Mouse (Mus musculus) liver, embryonic 15.5 days (tissue): ENCODE measurements around the gene Rbpms2. TPM values are rescaled to one million over a fixed set of nuclear protein-coding genes. Genes with fewer than 3 reads are reported as not detected.
"Not testable (repeated sequence)": the region's sequence is repeated elsewhere in the genome, so short reads cannot be mapped to it uniquely, and the experiment has no call there.

Experiments used
- ATAC-seq: fragments of 200-750 bp; cut with Nextera tagmentation; 2 replicates; pipeline ENCODE4 v1.8.0; 2017; ENCODE audit warnings: moderate number of reproducible peaks, mild to moderate bottlenecking, moderate library complexity; ENCODE audit not compliant: insufficient read depth
- H3K27ac ChIP-seq: fragments of 300-500 bp; sonication (generic); replicated peaks from 2 replicates; pipeline ENCODE4 v1.5.1; 2015; ENCODE audit warnings: mild to moderate bottlenecking, inconsistent platforms
- H3K27me3 ChIP-seq: fragments of 300-500 bp; sonication (generic); 2 replicates; pipeline ENCODE4 v1.6.1; 2015; ENCODE audit warnings: mild to moderate bottlenecking, inconsistent platforms
- H3K36me3 ChIP-seq: fragments of 300-500 bp; sonication (generic); replicated peaks from 2 replicates; pipeline ENCODE4 v1.6.1; 2015; ENCODE audit warnings: moderate library complexity, mild to moderate bottlenecking, inconsistent platforms
- H3K4me1 ChIP-seq: fragments of 300-500 bp; sonication (generic); replicated peaks from 2 replicates; pipeline ENCODE4 v1.6.1; 2015; ENCODE audit warnings: inconsistent platforms
- H3K4me2 ChIP-seq: fragments of 300-500 bp; sonication (generic); 2 replicates; pipeline ENCODE4 v1.6.1; 2015; ENCODE audit warnings: moderate library complexity, mild to moderate bottlenecking, inconsistent platforms
- H3K4me3 ChIP-seq: fragments of 300-500 bp; sonication (generic); replicated peaks from 2 replicates; pipeline ENCODE4 v1.5.1; 2015; ENCODE audit warnings: mild to moderate bottlenecking, inconsistent platforms
- H3K9ac ChIP-seq: fragments of 300-500 bp; sonication (generic); 2 replicates; pipeline ENCODE4 v1.6.1; 2015; ENCODE audit warnings: moderate library complexity, mild to moderate bottlenecking, inconsistent platforms
- H3K9me3 ChIP-seq: fragments of 300-500 bp; sonication (generic); replicated peaks from 2 replicates; pipeline ENCODE4 v1.6.1; 2016; ENCODE audit warnings: inconsistent platforms
- WGBS: fragments of 180-500 bp; shearing (Covaris S2); methylation state at CpG from one replicate; pipeline ENCODE4 v1.1.7; 2015; ENCODE audit warnings: mixed read lengths; ENCODE audit not compliant: insufficient replicate concordance; 5-methylcytosine and 5-hydroxymethylcytosine counted together
- polyA plus RNA-seq: library from polyadenylated mRNA; unstranded; fragments of >200 nt; fragmentation: Nextera tagmentation; extraction: Ambion mirVana; gene quantifications from 2 replicates; pipeline ENCODE4 v1.2.1, GENCODE M21; 2015

Rbpms2 gene
- polyA plus RNA-seq, 1 experiment from 2014 or later: 11.3 TPM

GRCm38 (mm10) chr9:65641446-65642052 lies 12.1 kb downstream of the Rbpms2 start:
- WGBS: 31% methylated on average over 12 of the region's 12 CpGs
- Histone ChIP-seq H3K4me3 (no peak overlapping the region), H3K4me2 (no peak overlapping the region), H3K27me3 (peaks cover 13% of the 10 kb centered on the region; the same call in 1 of the 2 replicates), H3K27ac (no peak overlapping the region), H3K9me3 (no peaks in the 10 kb centered on the region), H3K9ac (no peak overlapping the region), H3K4me1 (no peaks in the 10 kb centered on the region), H3K36me3 (no peaks in the 10 kb centered on the region)
- ATAC-seq: no peak

DNA sequence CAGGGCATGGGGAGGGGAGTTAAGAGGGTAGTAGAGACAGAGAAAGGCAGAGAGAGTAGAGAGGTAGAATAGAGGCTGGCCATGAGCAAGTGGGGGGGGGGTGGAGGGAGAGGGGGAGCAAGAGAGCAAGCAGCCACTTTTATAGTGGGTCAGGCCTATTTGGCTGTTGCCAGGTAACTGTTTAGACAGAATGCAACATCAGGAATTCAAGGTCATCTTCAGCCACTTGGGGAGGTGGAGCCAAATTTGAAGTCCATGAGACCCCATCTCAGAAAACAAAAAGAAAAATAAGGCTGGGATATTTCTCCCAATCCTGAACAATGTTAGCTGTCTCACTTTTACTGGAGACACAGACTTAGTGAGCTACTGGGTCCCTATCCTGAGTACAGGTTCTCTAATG lies 13.1 kb downstream of the Rbpms2 start:
- Histone ChIP-seq H3K4me1 (no peaks in the 10 kb centered on the region), H3K4me2 (no peak overlapping the region), H3K36me3 (no peaks in the 10 kb centered on the region), H3K27ac (no peak overlapping the region), H3K27me3 (peaks cover 13% of the 10 kb centered on the region; the same call in 1 of the 2 replicates), H3K9ac (no peak overlapping the region), H3K4me3 (no peak overlapping the region), H3K9me3 (no peaks in the 10 kb centered on the region)
- no peak for ATAC-seq

DNA sequence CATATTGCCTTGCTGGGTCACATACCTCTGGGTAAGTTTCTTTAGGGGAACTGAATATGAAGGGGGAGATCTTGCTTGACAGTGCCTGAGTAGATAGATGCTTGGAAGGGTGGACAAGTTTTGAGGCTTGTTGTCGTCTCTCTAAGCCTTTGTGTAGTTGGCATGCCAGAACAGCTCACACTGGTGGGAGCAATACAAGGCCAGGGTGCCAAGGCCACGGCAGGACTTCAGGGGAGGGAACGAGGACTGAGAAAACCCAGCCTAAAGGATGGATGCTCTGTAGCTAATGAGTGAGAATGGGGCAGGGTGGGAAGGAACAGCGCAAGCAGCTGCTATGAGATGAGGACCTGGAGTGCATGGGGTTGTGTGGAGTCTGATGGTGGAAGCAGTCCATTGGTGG lies 15.5 kb downstream of the Rbpms2 start:
- no peaks in the 10 kb centered on the region for H3K4me1 ChIP-seq
- H3K9me3 ChIP-seq: no peaks in the 10 kb centered on the region
- H3K36me3 ChIP-seq: no peaks in the 10 kb centered on the region
- H3K27ac ChIP-seq: no peak overlapping the region
- H3K27me3 ChIP-seq: 0 out of 2 replicates have a peak, but pooled peaks cover 13% of the 10 kb centered on the region
- no peak overlapping the region for H3K9ac ChIP-seq
- no peak overlapping the region for H3K4me2 ChIP-seq
- WGBS: 65% methylated on average over 4 of the region's 4 CpGs
- no peak overlapping the region for H3K4me3 ChIP-seq
- no peak for ATAC-seq

DNA sequence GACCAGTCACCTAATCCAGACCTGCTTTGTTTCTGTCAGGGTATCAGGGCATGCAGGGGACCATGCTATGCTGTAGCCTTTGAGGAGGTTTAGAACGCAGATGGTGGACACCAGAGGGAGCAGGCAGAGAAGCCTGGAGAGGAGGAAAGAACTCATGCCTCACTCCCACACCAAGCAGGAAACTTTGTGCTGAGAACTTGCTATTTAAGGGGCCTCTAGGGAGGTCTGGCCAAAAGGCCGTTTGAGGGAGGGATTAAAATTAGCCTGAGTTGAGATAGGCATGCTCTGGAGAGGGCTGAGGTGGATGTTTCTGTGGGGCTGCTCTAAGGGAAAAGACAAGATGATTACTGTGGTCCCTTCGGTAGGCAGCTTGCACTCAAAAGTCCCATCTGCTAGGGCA lies 16.5 kb downstream of the Rbpms2 start:
- Histone ChIP-seq H3K9me3 (no peaks in the 10 kb centered on the region), H3K27me3 (0 out of 2 replicates have a peak, but pooled peaks cover 6% of the 10 kb centered on the region), H3K4me1 (no peaks in the 10 kb centered on the region), H3K27ac (no peak overlapping the region), H3K36me3 (no peaks in the 10 kb centered on the region), H3K4me2 (no peak overlapping the region), H3K4me3 (no peak overlapping the region), H3K9ac (no peak overlapping the region)
- 32% methylated on average over 3 of the region's 3 CpGs for WGBS
- ATAC-seq: no peak

GRCm38 (mm10) chr9:65646782-65647181 lies 17.3 kb downstream of the Rbpms2 start:
- Histone ChIP-seq H3K27me3 (0 out of 2 replicates have a peak, but pooled peaks cover 3% of the 10 kb centered on the region), H3K9ac (no peak overlapping the region), H3K4me1 (no peaks in the 10 kb centered on the region), H3K4me2 (no peak overlapping the region), H3K4me3 (no peak overlapping the region), H3K27ac (no peak overlapping the region), H3K36me3 (no peaks in the 10 kb centered on the region), H3K9me3 (no peaks in the 10 kb centered on the region)
- WGBS: 50% methylated on average over 2 of the region's 2 CpGs
- no peak for ATAC-seq

- Histone ChIP-seq H3K36me3 (no peaks in the 10 kb centered on the region), H3K4me3 (no peak overlapping the region), H3K9me3 (no peaks in the 10 kb centered on the region), H3K4me1 (no peaks in the 10 kb centered on the region), H3K27me3 (no peaks in the 10 kb centered on the region), H3K9ac (no peak overlapping the region), H3K4me2 (no peak overlapping the region), H3K27ac (no peak overlapping the region)
- WGBS: 78% methylated on average over 13 of the region's 13 CpGs
- no peak for ATAC-seq
These were observed 19.3 kb downstream of the Rbpms2 start for GRCm38 (mm10) chr9:65648730-65649129.

GRCm38 (mm10) chr9:65649997-65650396 lies 20.5 kb downstream of the Rbpms2 start:
- Histone ChIP-seq H3K9ac (no peak overlapping the region), H3K36me3 (no peaks in the 10 kb centered on the region), H3K4me2 (no peak overlapping the region), H3K27me3 (no peaks in the 10 kb centered on the region), H3K27ac (no peak overlapping the region), H3K4me1 (peaks cover 2% of the 10 kb centered on the region; the same call in 1 of the 2 replicates), H3K4me3 (no peak overlapping the region), H3K9me3 (no peaks in the 10 kb centered on the region)
- ATAC-seq: no peak
- 12% methylated on average over 1 of the region's 1 CpGs for WGBS

DNA sequence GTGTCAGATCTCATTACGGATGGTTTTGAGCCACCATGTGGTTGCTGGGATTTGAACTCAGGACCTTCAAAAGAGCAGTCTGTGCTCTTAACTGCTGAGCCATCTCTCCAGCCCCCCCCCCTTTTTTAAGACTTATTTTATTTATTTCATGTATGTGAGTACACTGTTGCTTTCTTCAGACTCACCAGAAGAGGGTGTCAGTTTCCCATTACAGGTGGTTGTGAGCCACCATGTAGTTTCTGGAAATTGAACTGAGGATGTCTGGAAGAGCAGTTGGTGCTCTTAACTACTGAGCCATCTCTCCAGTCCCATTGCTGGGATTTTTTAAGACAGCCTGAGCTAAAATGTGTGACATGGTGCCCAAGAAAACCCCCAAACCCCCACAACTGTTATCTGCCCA lies 22.5 kb downstream of the Rbpms2 start:
- not testable (repeated sequence) for H3K36me3 ChIP-seq, ATAC-seq, H3K27me3 ChIP-seq, H3K4me2 ChIP-seq, H3K4me1 ChIP-seq, H3K9me3 ChIP-seq, H3K9ac ChIP-seq, H3K4me3 ChIP-seq, H3K27ac ChIP-seq
- WGBS: 64% methylated on average over 1 of the region's 1 CpGs

GRCm38 (mm10) chr9:65653741-65654140 lies 24.3 kb downstream of the Rbpms2 start:
- Histone ChIP-seq H3K9ac (no peak overlapping the region), H3K36me3 (no peaks in the 10 kb centered on the region), H3K27me3 (no peaks in the 10 kb centered on the region), H3K9me3 (no peaks in the 10 kb centered on the region), H3K4me2 (no peak overlapping the region), H3K4me3 (no peak overlapping the region), H3K27ac (no peak overlapping the region), H3K4me1 (peaks cover 7% of the 10 kb centered on the region; the same call in 1 of the 2 replicates)
- ATAC-seq: no peak
- 71% methylated on average over 4 of the region's 4 CpGs for WGBS

DNA sequence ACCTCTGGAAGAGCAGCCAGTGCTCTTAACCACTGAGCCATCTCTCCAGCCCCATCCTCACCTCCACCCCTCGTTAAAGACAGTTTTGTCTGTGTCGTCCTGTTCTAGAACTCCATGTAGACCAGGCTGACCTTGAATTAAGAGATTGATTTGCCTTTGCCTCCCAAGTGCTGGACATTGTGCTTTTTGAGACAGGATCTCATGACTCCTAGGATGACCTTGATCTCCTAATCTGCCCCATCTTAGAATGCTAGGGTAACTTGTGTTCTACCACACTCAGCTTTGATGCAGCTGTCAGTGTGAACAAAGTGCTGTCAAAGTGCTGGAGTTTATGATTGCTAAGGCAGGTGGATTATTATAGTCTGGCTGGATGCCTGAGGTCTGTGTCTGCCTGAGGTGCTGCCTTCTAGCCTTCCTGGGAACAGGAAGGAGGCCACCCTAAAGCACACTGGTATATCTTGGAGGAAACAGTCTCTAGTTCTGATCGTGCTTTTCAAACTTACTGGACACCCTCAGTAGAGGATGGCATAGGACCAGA lies 25.3 kb downstream of the Rbpms2 start:
- no peak overlapping the region for H3K4me3 ChIP-seq
- H3K4me1 ChIP-seq: peaks cover 7% of the 10 kb centered on the region; the same call in 1 of the 2 replicates
- H3K27me3 ChIP-seq: no peaks in the 10 kb centered on the region
- no peaks in the 10 kb centered on the region for H3K9me3 ChIP-seq
- ATAC-seq: no peak
- no peak overlapping the region for H3K27ac ChIP-seq
- H3K4me2 ChIP-seq: no peak overlapping the region
- no peaks in the 10 kb centered on the region for H3K36me3 ChIP-seq
- WGBS: 50% methylated on average over 3 of the region's 3 CpGs
- H3K9ac ChIP-seq: no peak overlapping the region

- Histone ChIP-seq H3K27me3 (no peaks in the 10 kb centered on the region), H3K36me3 (no peaks in the 10 kb centered on the region), H3K4me1 (peaks cover 7% of the 10 kb centered on the region; the same call in 1 of the 2 replicates), H3K9ac (no peak overlapping the region), H3K4me2 (no peak overlapping the region), H3K9me3 (no peaks in the 10 kb centered on the region), H3K4me3 (no peak overlapping the region), H3K27ac (no peak overlapping the region)
- no peak for ATAC-seq
- WGBS: 37% methylated on average over 8 of the region's 8 CpGs
These were observed 26.1 kb downstream of the Rbpms2 start for GRCm38 (mm10) chr9:65655540-65655939.

DNA sequence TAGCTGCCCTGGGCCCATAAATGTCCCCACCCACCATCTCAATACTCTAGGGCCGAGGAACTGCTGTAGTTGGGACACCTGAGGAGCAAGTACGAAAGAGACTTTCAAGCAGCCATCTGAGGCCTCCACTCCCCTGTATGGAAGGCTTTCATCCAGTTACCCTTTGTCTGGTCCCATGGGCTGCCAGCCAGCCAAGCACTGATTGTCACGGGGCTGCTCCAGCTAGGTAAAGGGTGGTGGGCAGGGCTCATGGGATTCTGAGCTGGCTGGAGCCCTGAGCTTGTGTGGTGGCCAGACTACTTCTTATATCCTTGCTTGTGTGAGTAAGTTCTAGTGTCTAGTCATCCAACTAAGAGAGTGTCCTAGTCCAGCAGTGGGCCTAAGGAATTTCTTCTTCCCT lies 27.8 kb downstream of the Rbpms2 start:
- peaks cover 7% of the 10 kb centered on the region; the same call in 1 of the 2 replicates for H3K4me1 ChIP-seq
- no peaks in the 10 kb centered on the region for H3K27me3 ChIP-seq
- no peak overlapping the region for H3K9ac ChIP-seq
- H3K4me3 ChIP-seq: no peak overlapping the region
- no peak overlapping the region for H3K27ac ChIP-seq
- H3K9me3 ChIP-seq: no peaks in the 10 kb centered on the region
- 59% methylated on average over 3 of the region's 3 CpGs for WGBS
- no peak overlapping the region for H3K4me2 ChIP-seq
- ATAC-seq: no peak
- no peaks in the 10 kb centered on the region for H3K36me3 ChIP-seq
